Mouse (Mus musculus): Measurements from ENCODE around the gene Gm9733.

DNA sequence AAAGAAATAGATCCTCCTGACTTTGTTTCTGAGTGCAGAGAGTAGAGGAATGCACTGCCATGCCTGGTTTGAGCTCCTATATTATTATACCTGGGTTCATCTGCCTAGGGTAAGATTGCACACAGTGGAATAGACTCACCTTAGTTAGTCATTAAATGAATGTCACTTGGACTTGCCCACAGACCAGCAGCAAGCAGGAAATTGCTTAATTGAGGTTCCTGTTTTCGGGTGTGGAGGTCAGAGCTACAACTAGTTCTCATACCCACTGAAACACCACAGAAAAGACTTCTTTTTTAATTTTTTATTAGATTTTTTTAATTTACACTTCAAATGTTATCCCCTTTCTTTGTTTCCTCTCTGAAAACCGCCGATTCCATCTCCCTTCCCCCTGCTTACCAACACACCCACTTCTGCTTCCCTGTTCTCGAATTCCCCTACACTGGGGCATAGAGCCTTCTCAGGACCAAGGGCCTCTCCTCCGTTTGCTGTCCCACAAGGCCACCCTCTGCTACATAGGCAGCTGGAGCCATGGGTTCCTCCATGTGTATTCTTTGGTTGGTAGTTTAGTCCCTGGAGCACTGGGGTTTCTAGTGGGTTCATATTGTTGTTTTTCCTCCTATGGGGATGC lies 56.1 kb downstream of the Gm9733 start:
- TF ChIP-seq CTCF (IDR thresholded peaks at IDR 0.05 in 2 of 3, conservative IDR thresholded peaks at IDR 0.05 in 1 of 3; ENCODE audit: control insufficient read depth in 1 of 3, insufficient read depth in 1 of 3, low read depth in 2 of 3, low read length in 3 of 3, poor library complexity in 1 of 3, severe bottlenecking in 1 of 3) (no peak), EP300 (IDR thresholded peaks at IDR 0.05; ENCODE audit: low read depth in 1 of 2, low read length in 2 of 2) (no peak), TAL1 (IDR thresholded peaks at IDR 0.05; ENCODE audit: low read length) (no peak), POLR2A (IDR thresholded peaks at IDR 0.05; ENCODE audit: control insufficient read depth in 1 of 2, insufficient read depth in 1 of 2, low read depth in 1 of 2, low read length in 2 of 2, poor library complexity in 1 of 2) (no peak), USF1 (IDR thresholded peaks at IDR 0.05; ENCODE audit: low read depth, low read length) (no peak), HCFC1 (IDR thresholded peaks at IDR 0.05; ENCODE audit: low read depth, low read length) (no peak), GATA1 (IDR thresholded peaks at IDR 0.05; ENCODE audit: low read depth, low read length) (no peak), MXI1 (IDR thresholded peaks at IDR 0.05; ENCODE audit: low read depth, low read length) (no peak), MAFK (IDR thresholded peaks at IDR 0.05; ENCODE audit: borderline replicate concordance, low read depth, low read length) (no peak), JUND (IDR thresholded peaks at IDR 0.05; ENCODE audit: low read depth, low read length) (no peak), POLR2AphosphoS5 (IDR thresholded peaks at IDR 0.05; ENCODE audit: borderline replicate concordance, low read depth, low read length) (no peak)

Data from MEL (cell line).